Mouse (Mus musculus): ENCODE measurements around the gene Aldh1a1. TPM values are rescaled to one million over a fixed set of nuclear protein-coding genes. Genes with fewer than 3 reads are reported as not detected.

The Aldh1a1 gene
- polyA plus RNA-seq, 1 experiment from 2014 or later = 1.6 TPM

DNA sequence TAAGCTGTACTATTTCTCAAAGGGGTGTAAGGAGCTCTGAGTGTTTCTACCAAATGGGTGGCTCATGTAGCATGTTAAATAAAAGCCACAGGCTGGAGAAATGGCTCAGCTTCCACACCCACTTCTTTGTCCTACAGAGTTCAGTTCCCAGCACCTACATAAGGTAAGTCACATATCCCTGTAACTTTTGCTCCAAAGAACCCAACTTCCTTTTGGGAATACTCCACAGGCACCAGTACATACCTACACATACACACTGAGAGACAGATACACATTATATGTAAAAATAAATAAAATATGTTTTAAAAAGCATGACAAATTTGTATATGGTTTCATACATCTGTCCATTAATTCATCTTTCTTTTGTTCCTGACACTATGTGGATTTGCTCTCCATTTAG lies 66.0 kb downstream of the Aldh1a1 start:
- Histone ChIP-seq H3K4me1 (no peaks in the 10 kb centered on the region), H3K4me3 (no peak overlapping the region), H3K9ac (no peak overlapping the region), H3K27ac (no peak overlapping the region), H3K9me3 (replicated peaks) (no peaks in the 10 kb centered on the region), H3K4me2 (replicated peaks) (no peak overlapping the region), H3K36me3 (no peaks in the 10 kb centered on the region), H3K27me3 (no peaks in the 10 kb centered on the region)
- no peak for ATAC-seq (ENCODE audit: low FRiP score)

DNA sequence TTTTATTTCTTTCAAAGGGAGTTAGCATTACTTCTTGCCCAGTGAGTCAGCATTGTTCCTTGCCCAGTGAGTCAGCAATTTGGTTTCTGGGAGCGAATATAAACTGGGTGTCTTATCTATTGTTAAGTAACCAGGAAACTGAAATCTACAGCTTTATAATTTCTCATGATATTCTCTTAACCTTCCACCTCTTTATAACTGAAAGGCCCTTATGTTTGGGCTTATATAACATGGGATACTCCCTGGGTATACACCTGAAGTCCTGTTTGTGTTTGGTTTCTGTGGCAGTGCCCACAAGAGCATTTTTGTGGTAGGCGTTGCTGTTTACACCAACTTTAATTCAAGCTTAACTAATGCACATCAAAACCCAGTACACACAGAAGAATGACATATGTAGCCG lies 66.4 kb downstream of the Aldh1a1 start:
- WGBS = 87% methylated on average over 3 of the region's 3 CpGs
- ATAC-seq (ENCODE audit: low FRiP score) = no peak
- no peak overlapping the region for H3K27ac ChIP-seq
- no peaks in the 10 kb centered on the region for H3K9me3 ChIP-seq (replicated peaks)
- no peak overlapping the region for H3K4me3 ChIP-seq
- H3K9ac ChIP-seq = no peak overlapping the region
- H3K27me3 ChIP-seq = no peaks in the 10 kb centered on the region
- no peaks in the 10 kb centered on the region for H3K36me3 ChIP-seq
- H3K4me2 ChIP-seq (replicated peaks) = no peak overlapping the region
- H3K4me1 ChIP-seq = no peaks in the 10 kb centered on the region

DNA sequence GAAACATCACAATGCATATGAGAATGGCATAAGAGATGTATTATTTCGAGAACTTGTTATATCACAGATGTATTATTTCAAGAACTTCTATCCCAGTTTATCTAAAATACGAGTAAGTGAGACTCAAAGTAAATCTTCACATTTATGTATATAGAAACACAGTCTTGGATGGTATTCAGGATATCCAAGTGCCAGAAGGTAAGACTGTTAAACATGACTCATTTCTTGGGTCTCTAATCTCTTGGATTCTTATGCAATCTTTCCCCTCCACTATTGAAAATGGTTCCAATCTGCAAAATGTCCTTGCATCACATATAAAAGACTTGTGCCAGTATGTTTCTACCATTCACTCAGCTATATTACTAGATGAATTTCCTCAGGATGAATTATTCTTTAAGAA lies 67.4 kb downstream of the Aldh1a1 start:
- Histone ChIP-seq H3K9me3 (replicated peaks) (no peaks in the 10 kb centered on the region), H3K4me1 (no peaks in the 10 kb centered on the region), H3K9ac (no peak overlapping the region), H3K36me3 (no peaks in the 10 kb centered on the region), H3K27ac (no peak overlapping the region), H3K27me3 (no peaks in the 10 kb centered on the region), H3K4me2 (replicated peaks) (no peak overlapping the region), H3K4me3 (no peak overlapping the region)
- no peak for ATAC-seq (ENCODE audit: low FRiP score)
- 93% methylated on average over 2 of the region's 2 CpGs for WGBS

DNA sequence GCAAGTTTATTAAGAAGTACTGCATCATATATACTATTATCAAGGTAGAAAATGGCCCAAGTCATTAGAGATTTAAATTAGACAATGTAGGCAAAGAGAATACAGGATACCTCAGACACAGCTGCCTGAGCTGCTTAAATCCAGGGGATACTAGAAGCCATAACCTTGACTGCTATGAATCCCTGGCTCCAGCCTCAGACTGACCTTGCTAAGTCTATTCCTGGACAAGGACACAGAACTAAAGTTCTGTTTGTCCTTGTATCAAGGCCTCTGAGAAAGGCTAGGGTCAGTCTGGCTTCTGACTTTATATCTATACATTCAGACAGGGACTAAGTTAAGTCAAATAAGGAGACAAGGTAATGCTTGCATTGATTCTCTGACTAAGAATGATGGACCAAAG lies 69.9 kb downstream of the Aldh1a1 start:
- H3K9me3 ChIP-seq (replicated peaks) = no peaks in the 10 kb centered on the region
- no peak overlapping the region for H3K4me3 ChIP-seq
- no peak for ATAC-seq (ENCODE audit: low FRiP score)
- no peaks in the 10 kb centered on the region for H3K4me1 ChIP-seq
- H3K4me2 ChIP-seq (replicated peaks) = no peak overlapping the region
- no peak overlapping the region for H3K27ac ChIP-seq
- no peak overlapping the region for H3K9ac ChIP-seq
- H3K27me3 ChIP-seq = no peaks in the 10 kb centered on the region
- H3K36me3 ChIP-seq = no peaks in the 10 kb centered on the region

DNA sequence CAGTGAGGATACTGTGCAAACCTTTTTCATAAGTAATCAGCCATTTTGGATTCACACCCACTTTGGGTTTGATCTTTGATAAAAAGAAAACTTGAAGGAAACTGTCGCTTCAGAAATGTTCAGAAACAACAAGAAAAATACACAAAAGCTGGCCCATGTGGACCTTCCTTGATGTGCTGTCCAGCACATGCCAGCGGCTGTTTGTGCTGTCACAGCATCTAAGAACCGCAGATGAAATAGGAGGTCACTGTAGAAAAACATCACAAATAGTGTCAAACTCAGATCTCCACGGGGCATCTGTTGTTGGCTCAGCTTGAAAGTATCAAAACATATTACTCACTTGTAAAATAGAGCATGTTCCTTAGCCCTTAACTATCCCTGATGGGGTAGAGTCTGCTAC lies 73.8 kb downstream of the Aldh1a1 start:
- Histone ChIP-seq H3K9ac (no peak overlapping the region), H3K27me3 (no peaks in the 10 kb centered on the region), H3K4me1 (no peaks in the 10 kb centered on the region), H3K4me3 (no peak overlapping the region), H3K36me3 (no peaks in the 10 kb centered on the region), H3K27ac (no peak overlapping the region), H3K4me2 (replicated peaks) (no peak overlapping the region), H3K9me3 (replicated peaks) (no peaks in the 10 kb centered on the region)
- WGBS = 64% methylated on average over 4 of the region's 4 CpGs
- ATAC-seq (ENCODE audit: low FRiP score) = no peak

DNA sequence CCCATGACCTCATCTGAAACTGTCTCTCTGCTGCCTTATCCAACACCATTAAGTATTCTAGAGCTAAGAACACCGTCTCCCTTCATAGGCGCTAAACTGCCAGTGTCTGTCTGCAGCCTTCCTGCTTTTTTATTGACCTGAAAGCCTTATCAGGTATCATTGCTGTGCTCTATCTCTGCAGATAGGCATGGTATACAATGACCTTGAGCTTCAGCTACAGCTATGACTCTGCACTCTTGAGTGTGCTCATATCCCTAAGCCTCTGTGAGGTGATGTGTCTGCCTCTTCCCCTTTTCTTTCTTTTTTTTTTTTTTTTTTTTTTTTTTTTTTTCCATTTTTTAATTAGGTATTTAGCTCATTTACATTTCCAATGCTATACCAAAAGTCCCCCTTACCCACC lies 74.5 kb downstream of the Aldh1a1 start:
- no peaks in the 10 kb centered on the region for H3K9me3 ChIP-seq (replicated peaks)
- no peak overlapping the region for H3K4me2 ChIP-seq (replicated peaks)
- WGBS = 93% methylated on average over 2 of the region's 2 CpGs
- no peak overlapping the region for H3K9ac ChIP-seq
- no peak for ATAC-seq (ENCODE audit: low FRiP score)
- no peak overlapping the region for H3K27ac ChIP-seq
- no peaks in the 10 kb centered on the region for H3K36me3 ChIP-seq
- H3K4me1 ChIP-seq = no peaks in the 10 kb centered on the region
- H3K4me3 ChIP-seq = no peak overlapping the region
- no peaks in the 10 kb centered on the region for H3K27me3 ChIP-seq

DNA sequence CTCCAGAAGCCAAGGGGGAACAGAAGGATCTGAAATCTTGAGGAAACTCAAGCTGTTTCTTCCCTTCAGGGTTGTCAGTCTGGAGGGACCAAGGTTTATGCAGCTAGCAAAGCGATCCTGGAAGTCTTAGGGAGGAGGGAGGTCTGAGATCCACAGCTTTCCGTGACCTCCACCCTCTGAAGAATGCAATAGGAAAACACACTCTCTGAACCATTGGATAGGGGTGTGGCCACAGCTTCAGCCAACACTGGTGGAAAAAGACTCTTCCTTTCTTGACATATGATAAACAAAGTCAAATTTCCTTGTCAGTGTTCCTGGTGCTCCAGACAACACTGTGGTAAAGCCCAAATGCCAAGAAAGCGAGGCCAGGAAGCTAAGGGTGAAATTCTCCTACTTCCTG lies 84.5 kb downstream of the Aldh1a1 start:
- H3K4me3 ChIP-seq = no peak overlapping the region
- H3K27ac ChIP-seq = no peak overlapping the region
- WGBS = 79% methylated on average over 3 of the region's 3 CpGs
- H3K9me3 ChIP-seq (replicated peaks) = no peaks in the 10 kb centered on the region
- no peak overlapping the region for H3K9ac ChIP-seq
- no peak for ATAC-seq (ENCODE audit: low FRiP score)
- H3K36me3 ChIP-seq = no peaks in the 10 kb centered on the region
- no peak overlapping the region for H3K4me2 ChIP-seq (replicated peaks)
- H3K4me1 ChIP-seq = no peaks in the 10 kb centered on the region
- no peaks in the 10 kb centered on the region for H3K27me3 ChIP-seq

DNA sequence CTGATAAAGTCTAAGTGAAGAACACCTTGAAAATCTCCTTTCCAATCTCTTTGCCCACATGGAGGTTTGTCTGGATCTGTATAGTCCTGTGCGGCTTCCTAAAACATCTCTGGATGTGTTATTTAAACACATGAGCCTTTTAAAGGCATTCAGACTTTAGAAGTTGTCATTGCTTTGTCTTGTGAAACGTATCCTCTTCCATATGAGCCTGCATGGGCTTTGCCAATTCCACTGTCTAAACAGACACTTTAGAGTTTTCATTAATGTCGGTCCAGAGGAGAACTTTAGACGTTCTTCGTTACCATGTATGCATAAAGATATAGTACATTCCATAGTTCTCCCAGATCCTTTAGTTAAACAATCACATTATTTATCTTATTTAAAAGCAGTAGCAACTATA lies 84.9 kb downstream of the Aldh1a1 start:
- H3K27me3 ChIP-seq = no peaks in the 10 kb centered on the region
- no peaks in the 10 kb centered on the region for H3K36me3 ChIP-seq
- H3K9ac ChIP-seq = no peak overlapping the region
- WGBS = 86% methylated on average over 5 of the region's 5 CpGs
- no peaks in the 10 kb centered on the region for H3K4me1 ChIP-seq
- H3K27ac ChIP-seq = no peak overlapping the region
- no peak overlapping the region for H3K4me2 ChIP-seq (replicated peaks)
- H3K9me3 ChIP-seq (replicated peaks) = no peaks in the 10 kb centered on the region
- no peak overlapping the region for H3K4me3 ChIP-seq
- no peak for ATAC-seq (ENCODE audit: low FRiP score)

DNA sequence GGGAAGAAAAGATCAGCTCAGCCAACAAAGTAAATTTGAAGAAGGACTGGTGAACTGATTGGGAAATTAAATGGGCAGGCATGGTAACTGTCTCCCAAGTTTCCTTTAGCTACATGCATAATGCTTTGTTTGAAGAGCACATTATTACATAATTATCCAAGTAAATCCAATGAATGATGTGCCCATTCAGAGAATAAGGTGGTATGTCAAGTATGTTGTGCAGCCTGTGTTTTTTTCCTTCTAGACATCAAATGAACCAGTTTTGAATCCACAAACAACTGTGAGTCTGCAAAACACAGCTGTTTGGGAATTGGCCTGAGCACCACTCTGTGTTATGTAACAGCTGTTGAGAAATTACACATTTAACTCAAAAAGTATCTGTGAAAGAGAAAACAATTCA lies 107.4 kb downstream of the Aldh1a1 start:
- no peaks in the 10 kb centered on the region for H3K9me3 ChIP-seq (replicated peaks)
- no peaks in the 10 kb centered on the region for H3K27me3 ChIP-seq
- no peak overlapping the region for H3K4me3 ChIP-seq
- H3K4me1 ChIP-seq = no peaks in the 10 kb centered on the region
- H3K4me2 ChIP-seq (replicated peaks) = no peak overlapping the region
- H3K36me3 ChIP-seq = no peaks in the 10 kb centered on the region
- ATAC-seq (ENCODE audit: low FRiP score) = no peak
- H3K9ac ChIP-seq = no peak overlapping the region
- H3K27ac ChIP-seq = no peak overlapping the region

DNA sequence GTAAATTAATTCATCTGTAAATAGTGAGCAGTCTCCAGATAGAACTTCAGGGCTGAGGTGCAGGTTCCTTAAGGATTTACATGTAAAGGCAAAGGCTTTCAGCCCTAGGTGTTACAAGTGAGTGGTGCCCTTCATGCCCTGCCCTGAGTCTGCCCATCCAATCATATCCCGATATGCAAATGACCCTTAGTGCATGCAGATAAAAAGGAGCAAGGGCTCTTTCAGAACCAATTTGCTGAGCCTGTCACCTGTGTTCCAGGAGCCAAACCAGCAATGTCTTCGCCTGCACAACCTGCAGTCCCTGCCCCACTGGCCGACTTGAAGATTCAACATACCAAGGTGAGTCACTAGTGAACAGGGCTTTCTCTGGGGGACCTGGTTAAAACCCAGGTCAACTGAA lies 109.2 kb downstream of the Aldh1a1 start:
- Histone ChIP-seq H3K4me1 (no peaks in the 10 kb centered on the region), H3K9ac (no peak overlapping the region), H3K9me3 (replicated peaks) (no peaks in the 10 kb centered on the region), H3K4me3 (no peak overlapping the region), H3K4me2 (replicated peaks) (no peak overlapping the region), H3K36me3 (no peaks in the 10 kb centered on the region), H3K27ac (no peak overlapping the region), H3K27me3 (no peaks in the 10 kb centered on the region)
- WGBS = 62% methylated on average over 3 of the region's 3 CpGs
- no peak for ATAC-seq (ENCODE audit: low FRiP score)

DNA sequence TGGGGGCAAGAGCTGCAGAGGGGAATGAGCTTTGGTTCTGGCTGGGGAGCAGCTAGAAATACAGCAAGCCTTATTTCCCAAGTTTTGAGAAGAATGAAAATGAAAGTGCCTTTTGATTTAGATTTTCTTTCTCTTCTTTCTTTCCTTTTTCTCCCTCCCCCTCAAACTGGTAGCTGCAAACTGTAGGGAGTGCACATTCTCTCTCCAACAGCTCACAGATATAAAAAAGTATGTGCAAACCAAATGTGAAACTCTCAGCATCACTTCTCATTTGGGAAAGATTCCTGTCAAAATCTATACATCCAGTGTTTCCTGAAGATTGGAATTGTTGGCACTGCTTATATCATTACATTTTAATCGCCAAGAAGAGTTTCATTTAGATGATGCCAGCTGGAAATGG lies 110.7 kb downstream of the Aldh1a1 start:
- Histone ChIP-seq H3K27me3 (no peaks in the 10 kb centered on the region), H3K4me1 (no peaks in the 10 kb centered on the region), H3K4me3 (no peak overlapping the region), H3K27ac (no peak overlapping the region), H3K9ac (no peak overlapping the region), H3K4me2 (replicated peaks) (no peak overlapping the region), H3K9me3 (replicated peaks) (no peaks in the 10 kb centered on the region), H3K36me3 (no peaks in the 10 kb centered on the region)
- WGBS = 81% methylated on average over 1 of the region's 1 CpGs
- no peak for ATAC-seq (ENCODE audit: low FRiP score)

DNA sequence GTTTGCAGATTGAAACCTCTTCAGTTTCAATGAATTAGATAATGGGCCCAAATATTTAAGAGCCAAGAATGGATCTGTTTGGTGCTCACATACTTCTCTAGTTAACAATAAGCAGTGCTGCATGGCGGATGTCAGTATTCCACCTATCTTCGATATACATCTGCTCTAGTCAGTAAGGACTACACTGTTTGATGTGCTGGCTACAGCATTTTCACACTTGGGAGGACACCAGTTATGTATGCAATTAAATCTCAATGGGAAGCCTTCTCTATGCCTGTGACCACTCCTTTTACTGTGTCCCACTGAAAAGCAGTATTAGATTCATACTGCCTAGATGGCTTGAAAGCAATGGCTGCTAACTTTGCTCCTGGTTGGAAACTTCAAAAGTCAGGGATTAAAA lies 111.4 kb downstream of the Aldh1a1 start:
- no peak overlapping the region for H3K9ac ChIP-seq
- no peak overlapping the region for H3K4me2 ChIP-seq (replicated peaks)
- no peaks in the 10 kb centered on the region for H3K36me3 ChIP-seq
- no peak for ATAC-seq (ENCODE audit: low FRiP score)
- no peaks in the 10 kb centered on the region for H3K27me3 ChIP-seq
- no peaks in the 10 kb centered on the region for H3K9me3 ChIP-seq (replicated peaks)
- 92% methylated on average over 2 of the region's 2 CpGs for WGBS
- H3K4me3 ChIP-seq = no peak overlapping the region
- H3K4me1 ChIP-seq = no peaks in the 10 kb centered on the region
- H3K27ac ChIP-seq = no peak overlapping the region

DNA sequence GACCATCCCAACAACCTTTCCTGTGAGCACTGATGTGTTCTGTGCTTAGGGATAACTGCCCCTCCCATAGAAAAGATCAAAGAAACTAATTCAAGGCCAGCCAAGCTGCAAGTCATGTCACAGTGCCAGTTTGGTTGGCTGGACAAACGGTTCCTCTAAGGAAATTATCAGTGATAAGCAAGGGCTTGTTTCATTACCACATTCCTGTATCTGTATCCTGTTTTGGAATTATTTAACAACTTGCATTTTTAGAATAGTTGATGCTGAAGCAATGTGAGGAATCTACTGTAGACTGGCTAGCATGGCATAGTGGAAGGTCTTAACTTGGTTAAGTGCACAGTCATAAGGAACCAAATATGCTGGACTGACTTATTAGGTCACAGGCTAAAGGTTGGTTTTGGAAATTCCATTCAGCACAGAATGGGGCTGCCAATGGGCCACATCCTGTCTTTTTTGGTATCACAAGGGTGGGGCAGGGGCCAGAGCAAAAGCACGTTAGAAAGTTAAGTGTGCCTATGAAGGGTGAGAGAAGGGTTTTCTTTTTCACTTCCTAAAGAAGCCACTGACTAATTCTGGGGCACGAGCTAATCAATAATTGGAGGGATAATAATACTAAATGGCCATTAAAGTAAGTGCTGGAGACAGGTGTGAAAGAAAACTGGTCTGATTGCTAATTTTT lies 121.9 kb downstream of the Aldh1a1 start:
- no peak for ATAC-seq (ENCODE audit: low FRiP score)
- H3K9me3 ChIP-seq (replicated peaks) = no peaks in the 10 kb centered on the region
- no peak overlapping the region for H3K27ac ChIP-seq
- no peak overlapping the region for H3K4me2 ChIP-seq (replicated peaks)
- WGBS = 77% methylated on average over 3 of the region's 3 CpGs
- no peak overlapping the region for H3K4me3 ChIP-seq
- H3K4me1 ChIP-seq = no peaks in the 10 kb centered on the region
- no peaks in the 10 kb centered on the region for H3K27me3 ChIP-seq
- H3K36me3 ChIP-seq = no peaks in the 10 kb centered on the region
- H3K9ac ChIP-seq = no peak overlapping the region

Measured in hindbrain, embryonic 12.5 days (tissue).